Mouse (Mus musculus) ES-CJ7 (cell line): Measurements from ENCODE around the gene Abcb1a.
A peak's percentile ranks its signal among the peaks of the same experiment; 100 is the strongest.
"Not testable (repeated sequence)": the region's sequence is repeated elsewhere in the genome, so short reads cannot be mapped to it uniquely, and the experiment has no call there.

Experiments used
- DNase-seq: peaks from one replicate; pipeline ENCODE4 v3.0.0; 2011; ENCODE audit warnings: low read depth, low spot score

Gene Abcb1a

GRCm38 (mm10) chr5:8727760-8728159 is 67.9 kb downstream of the Abcb1a start:
- peak; percentile 55 for DNase-seq

GRCm38 (mm10) chr5:8732639-8733038 is 72.8 kb downstream of the Abcb1a start:
- DNase-seq: peak; percentile 42

DNA sequence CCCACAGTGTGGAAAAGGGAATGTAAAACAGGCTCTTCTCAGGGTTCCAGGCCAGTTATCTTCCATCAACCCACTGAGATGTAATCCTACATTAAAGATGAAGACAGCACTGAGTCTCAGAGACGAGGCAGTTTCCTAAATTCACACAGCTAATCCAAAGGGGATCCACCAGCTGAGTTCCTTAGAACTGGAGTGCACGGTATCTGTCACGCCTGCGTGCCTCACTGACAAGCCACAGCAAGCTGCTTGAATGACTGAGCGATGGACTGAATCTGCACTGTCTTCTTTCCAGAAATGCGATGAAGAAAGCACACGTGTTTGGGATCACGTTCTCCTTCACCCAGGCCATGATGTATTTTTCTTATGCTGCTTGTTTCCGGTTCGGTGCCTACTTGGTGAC is 73.4 kb downstream of the Abcb1a start:
- not testable (repeated sequence) for DNase-seq

GRCm38 (mm10) chr5:8736389-8736788 is 76.5 kb downstream of the Abcb1a start:
- no peak for DNase-seq

- DNase-seq: no peak
Measured at GRCm38 (mm10) chr5:8737062-8737461, 77.2 kb downstream of the Abcb1a start.

- DNase-seq: not testable (repeated sequence)
Measured at GRCm38 (mm10) chr5:8747244-8747643, 87.4 kb downstream of the Abcb1a start.

- no peak for DNase-seq
Measured at GRCm38 (mm10) chr5:8772866-8773265, 113.0 kb downstream of the Abcb1a start.

DNA sequence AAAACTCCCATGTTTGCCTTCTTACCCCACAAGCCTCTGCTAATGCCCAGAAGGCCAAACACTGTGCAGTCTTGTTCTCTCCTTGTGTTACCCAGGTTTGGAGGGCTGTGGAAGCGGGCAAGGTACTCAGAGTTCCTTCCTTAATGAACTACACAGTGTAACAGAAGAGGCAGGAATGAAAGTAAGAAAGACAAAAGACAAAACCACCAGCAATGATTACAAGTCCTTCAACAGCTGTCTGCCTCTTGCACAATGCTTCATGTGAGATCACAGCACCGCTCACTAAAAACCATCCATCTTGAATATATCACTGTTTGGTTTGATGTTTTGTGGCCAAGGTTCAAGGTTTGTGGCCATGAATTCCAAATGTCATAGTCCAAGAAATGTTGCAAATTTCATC is 118.4 kb downstream of the Abcb1a start:
- no peak for DNase-seq

DNA sequence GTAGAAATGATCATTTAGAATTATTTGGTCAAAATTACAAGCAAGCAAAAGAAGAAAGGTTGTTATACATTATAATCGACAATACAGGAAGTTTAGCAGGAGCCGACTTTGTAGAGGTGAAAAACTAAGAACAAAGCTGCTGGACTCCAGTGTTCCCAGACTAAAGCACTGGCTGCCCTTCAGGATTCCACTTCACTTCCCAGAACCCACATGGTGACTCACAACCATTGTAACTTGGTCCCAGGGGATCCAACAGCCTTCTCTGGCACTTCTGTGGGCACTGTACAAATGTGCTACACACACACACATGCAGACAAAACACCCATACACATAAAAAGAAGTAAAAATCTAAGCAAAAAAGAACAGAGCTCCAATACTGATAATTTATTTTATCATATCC is 118.9 kb downstream of the Abcb1a start:
- no peak for DNase-seq

GRCm38 (mm10) chr5:8792281-8792680 is 132.4 kb downstream of the Abcb1a start:
- no peak for DNase-seq
